Mouse (Mus musculus): ENCODE measurements around the gene Cbx2.
A peak's percentile ranks its signal among the peaks of the same experiment; 100 is the strongest.

The Cbx2 gene

GRCm38 (mm10) chr11:119014455-119014854 lies 8.3 kb upstream of the Cbx2 start:
- DNase-seq (ENCODE audit: low spot score in 2 of 2), result no peak

- no peak for DNase-seq (ENCODE audit: low spot score in 2 of 2)
These were observed 5.3 kb upstream of the Cbx2 start for GRCm38 (mm10) chr11:119017506-119017905.

- no peak for DNase-seq (ENCODE audit: low spot score in 2 of 2)
These were observed 1.6 kb upstream of the Cbx2 start for GRCm38 (mm10) chr11:119021180-119021579.

- no peak for DNase-seq (ENCODE audit: low spot score in 2 of 2)
These were observed 481 bp upstream of the Cbx2 start for GRCm38 (mm10) chr11:119022068-119022894.

GRCm38 (mm10) chr11:119023616-119023980 lies 836 bp downstream of the Cbx2 start:
- no peak for DNase-seq (ENCODE audit: low spot score in 2 of 2)

- no peak for DNase-seq (ENCODE audit: low spot score in 2 of 2)
These were observed 1.5 kb downstream of the Cbx2 start for GRCm38 (mm10) chr11:119024260-119024659.

- DNase-seq (ENCODE audit: low spot score in 2 of 2), result no peak
These were observed 3.4 kb downstream of the Cbx2 start for GRCm38 (mm10) chr11:119026203-119026602.

- no peak for DNase-seq (ENCODE audit: low spot score in 2 of 2)
These were observed 11.3 kb downstream of the Cbx2 start for GRCm38 (mm10) chr11:119033874-119034558.

- no peak for DNase-seq (ENCODE audit: low spot score in 2 of 2)
These were observed 11.9 kb downstream of the Cbx2 start for GRCm38 (mm10) chr11:119034635-119035034.

GRCm38 (mm10) chr11:119035094-119035685 lies 12.4 kb downstream of the Cbx2 start:
- no peak for DNase-seq (ENCODE audit: low spot score in 2 of 2)

- no peak for DNase-seq (ENCODE audit: low spot score in 2 of 2)
These were observed 13.0 kb downstream of the Cbx2 start for GRCm38 (mm10) chr11:119035686-119036165.

- DNase-seq (ENCODE audit: low spot score in 2 of 2), result no peak
These were observed 13.7 kb downstream of the Cbx2 start for GRCm38 (mm10) chr11:119036447-119036846.

GRCm38 (mm10) chr11:119036934-119037779 lies 14.4 kb downstream of the Cbx2 start:
- DNase-seq (ENCODE audit: low spot score in 2 of 2), result no peak

- DNase-seq (ENCODE audit: low spot score in 2 of 2), result no peak
These were observed 15.1 kb downstream of the Cbx2 start for GRCm38 (mm10) chr11:119037780-119038401.

- no peak for DNase-seq (ENCODE audit: low spot score in 2 of 2)
These were observed 16.2 kb downstream of the Cbx2 start for GRCm38 (mm10) chr11:119038744-119039484.

- DNase-seq (ENCODE audit: low spot score in 2 of 2), result no peak
These were observed 17.2 kb downstream of the Cbx2 start for GRCm38 (mm10) chr11:119039732-119040512.

- peak; percentile 95 to 99 for DNase-seq (ENCODE audit: low spot score in 2 of 2)
These were observed 18.0 kb downstream of the Cbx2 start, which contains the start of gene Cbx8 for GRCm38 (mm10) chr11:119040600-119041324. Cbx8 (minus strand) TSS chr11:119040969.

GRCm38 (mm10) chr11:119041325-119041716 lies 18.6 kb downstream of the Cbx2 start:
- DNase-seq (ENCODE audit: low spot score in 2 of 2), result no peak

All from urinary bladder, adult 18-20 months (tissue).